Mouse (Mus musculus) erythroblast, embryonic 14.5 days (primary cell): ENCODE data around the gene Tex22.

Experiments
- GATA1 ChIP-seq: IDR thresholded peaks from 2 replicates; pipeline ENCODE4 v1.6.1; 2012; ENCODE audit warnings: low read length, inconsistent platforms, mixed read lengths
- TAL1 ChIP-seq: IDR thresholded peaks from 3 replicates; pipeline ENCODE4 v1.6.1; 2012; ENCODE audit warnings: low read length, inconsistent platforms, mixed read lengths

GRCm38 (mm10) chr12:113060178-113060577 is 14.1 kb upstream of the Tex22 start:
- TF ChIP-seq TAL1 (no peak), GATA1 (no peak)
